Mouse (Mus musculus) olfactory bulb, adult 2 months (tissue): Measurements from ENCODE around the gene Trim12a. TPM values are rescaled to one million over a fixed set of nuclear protein-coding genes. Genes with fewer than 3 reads are reported as not detected.
A peak's percentile ranks its signal among the peaks of the same experiment; 100 is the strongest.
"Not testable (repeated sequence)": the region's sequence is repeated elsewhere in the genome, so short reads cannot be mapped to it uniquely, and the experiment has no call there.

Experiments used
- H3K27ac ChIP-seq: fragments of 200-500 bp; 2 replicates; pipeline ENCODE4 v1.5.1; 2012; ENCODE audit warnings: low read depth, low read length; ENCODE audit not compliant: insufficient read depth
- H3K4me1 ChIP-seq: fragments of 200-500 bp; 2 replicates; pipeline ENCODE4 v1.6.1; 2012; ENCODE audit warnings: low read length; ENCODE audit not compliant: control insufficient read depth, insufficient read depth
- H3K4me3 ChIP-seq: fragments of 200-500 bp; 2 replicates; pipeline ENCODE4 v1.5.1; 2012; ENCODE audit warnings: mild to moderate bottlenecking, low read depth, low read length, moderate library complexity; ENCODE audit not compliant: insufficient read depth
- CTCF ChIP-seq: fragments of 200-500 bp; IDR thresholded peaks from 2 replicates; pipeline ENCODE4 v1.5.1; 2012; ENCODE audit warnings: low read depth, mild to moderate bottlenecking, low read length, moderate library complexity; ENCODE audit not compliant: insufficient read depth
- POLR2A ChIP-seq: fragments of 200-500 bp; IDR thresholded peaks from 2 replicates; pipeline ENCODE4 v1.6.1; 2012; ENCODE audit warnings: mild to moderate bottlenecking, low read depth, low read length, moderate library complexity; ENCODE audit not compliant: insufficient read depth
- WGBS: fragments of 180-500 bp; shearing (Covaris S2); methylation state at CpG from one replicate; pipeline ENCODE4 v1.1.7; 2018; 5-methylcytosine and 5-hydroxymethylcytosine counted together
- polyA plus RNA-seq: library from polyadenylated mRNA; stranded (reverse); fragments of >200 nt; gene quantifications from 2 replicates; pipeline ENCODE4 v1.2.4, GENCODE M21; 2012; ENCODE audit warnings: low replicate concordance; ENCODE audit not compliant: missing spikeins, insufficient read depth, insufficient read length

The Trim12a gene
- polyA plus RNA-seq = not detected in 2 replicates

GRCm38 (mm10) chr7:104315369-104316080 lies at the start of gene Trim12a:
TSS of gene Trim12a (minus strand) at chr7:104315466.
- 30% methylated on average over 4 of the region's 4 CpGs for WGBS
- peak within 1 kb of the TSS; percentile 22 for H3K4me3 ChIP-seq
- not testable (repeated sequence) for H3K4me1 ChIP-seq, H3K27ac ChIP-seq

GRCm38 (mm10) chr7:104353600-104353967 lies 38.3 kb upstream of the Trim12a start:
- H3K4me3 ChIP-seq = no peak overlapping the region
- WGBS = 79% methylated on average over 2 of the region's 2 CpGs
- TF ChIP-seq CTCF (no peak), POLR2A (no peak)
- no peak overlapping the region for H3K27ac ChIP-seq
- no peaks in the 10 kb centered on the region for H3K4me1 ChIP-seq

- 2% methylated on average over 14 of the region's 14 CpGs for WGBS
- H3K4me1 ChIP-seq = no peaks in the 10 kb centered on the region
- TF ChIP-seq POLR2A (no peak), CTCF (no peak)
- no peak within 1 kb of the TSS for H3K27ac ChIP-seq
- H3K4me3 ChIP-seq = peak within 1 kb of the TSS; percentile 14; the same call in 1 of the 2 replicates
Observed at GRCm38 (mm10) chr7:104352717-104353599, 37.7 kb upstream of the Trim12a start, which contains the start of gene Trim12c. TSS of gene Trim12c (minus strand) at chr7:104353362.

GRCm38 (mm10) chr7:104348043-104348442 lies 32.8 kb upstream of the Trim12a start:
- WGBS = 92% methylated on average over 4 of the region's 4 CpGs
- H3K27ac ChIP-seq, H3K4me1 ChIP-seq, H3K4me3 ChIP-seq: not testable (repeated sequence)

GRCm38 (mm10) chr7:104340744-104341143 lies 25.5 kb upstream of the Trim12a start:
- 87% methylated on average over 4 of the region's 4 CpGs for WGBS
- not testable (repeated sequence) for H3K27ac ChIP-seq, H3K4me3 ChIP-seq, H3K4me1 ChIP-seq

GRCm38 (mm10) chr7:104335547-104335946 lies 20.3 kb upstream of the Trim12a start:
- H3K4me3 ChIP-seq = not testable (repeated sequence)

GRCm38 (mm10) chr7:104329171-104329570 lies 13.9 kb upstream of the Trim12a start, which contains the start of gene Trim34b:
TSS of gene Trim34b (plus strand) at chr7:104329471.
- H3K27ac ChIP-seq, H3K4me1 ChIP-seq, H3K4me3 ChIP-seq: not testable (repeated sequence)
- WGBS = 97% methylated on average over 2 of the region's 2 CpGs

More at GRCm38 (mm10) chr7:104335547-104335946, 20.3 kb upstream of the Trim12a start:
- 92% methylated on average over 3 of the region's 3 CpGs for WGBS
- not testable (repeated sequence) for H3K27ac ChIP-seq, H3K4me1 ChIP-seq

GRCm38 (mm10) chr7:104322028-104322427 lies 6.8 kb upstream of the Trim12a start:
- H3K4me3 ChIP-seq = no peak overlapping the region
- TF ChIP-seq CTCF (no peak), POLR2A (no peak)
- no peaks in the 10 kb centered on the region for H3K4me1 ChIP-seq
- H3K27ac ChIP-seq = no peak overlapping the region
- 55% methylated on average over 9 of the region's 9 CpGs for WGBS

GRCm38 (mm10) chr7:104314796-104315353 lies 391 bp downstream of the Trim12a start:
- WGBS = 6% methylated on average over 15 of the region's 15 CpGs
- TF ChIP-seq CTCF (no peak), POLR2A (no peak)
- Histone ChIP-seq H3K27ac (no peak overlapping the region), H3K4me3 (peak overlapping the region; percentile 22), H3K4me1 (no peaks in the 10 kb centered on the region)
